Mouse (Mus musculus): ENCODE data around the gene Tmem131. TPM values are rescaled to one million over a fixed set of nuclear protein-coding genes. Genes with fewer than 3 reads are reported as not detected.

The Tmem131 gene
- total RNA-seq, 2 experiments from 2014 or later: 37.2 to 44.1 TPM

DNA sequence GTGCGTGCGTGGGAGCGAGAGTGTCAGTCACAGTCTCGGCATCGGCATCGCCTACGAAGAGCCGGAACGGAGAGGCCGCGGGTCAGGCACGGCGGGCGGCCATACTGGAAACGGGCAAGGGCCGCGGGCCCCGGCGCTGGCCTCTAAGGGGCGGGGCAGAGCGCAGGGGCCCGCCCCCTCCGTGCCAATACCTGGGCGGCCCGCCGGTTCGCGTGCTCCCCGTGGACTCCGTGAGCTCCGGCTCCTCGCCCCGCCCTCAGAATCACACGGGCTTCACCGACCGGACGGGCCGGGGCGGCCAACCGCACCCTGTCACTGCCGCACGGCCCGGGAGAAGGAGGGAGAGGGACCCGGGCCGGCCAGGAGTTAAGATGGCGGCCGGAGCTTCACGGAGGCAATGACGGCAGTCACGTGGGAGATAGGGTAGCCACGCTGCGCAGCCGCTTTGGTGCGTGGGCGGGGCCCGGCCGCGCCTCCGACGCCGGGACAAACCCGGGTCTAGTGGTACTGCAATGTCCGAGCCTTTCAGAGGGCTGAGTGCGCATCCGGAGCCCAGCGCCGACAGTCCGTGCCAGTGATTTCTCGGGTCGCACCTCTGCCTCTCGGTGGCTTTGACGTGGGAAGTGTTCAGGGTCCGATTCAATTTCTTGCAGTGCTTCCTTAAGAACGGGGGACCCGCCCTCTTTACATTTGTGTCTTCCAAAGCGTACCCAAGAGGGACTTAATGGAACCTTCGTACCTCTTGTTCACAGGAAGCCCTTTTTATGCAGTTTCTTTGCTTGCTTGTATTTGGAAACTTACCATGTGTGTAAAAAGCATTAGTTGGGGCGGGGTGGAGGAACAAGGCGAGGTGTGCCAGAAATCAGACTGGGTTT is 3.7 kb downstream of the Tmem131 start:
- peak; percentile 86 to 89 for DNase-seq (ENCODE audit: low spot score in 2 of 2)

- peak; percentile 52 for DNase-seq (ENCODE audit: low spot score in 2 of 2)
Measured at GRCm38 (mm10) chr1:36938801-36939286, 4.6 kb downstream of the Tmem131 start.

GRCm38 (mm10) chr1:36938348-36938747 is 5.1 kb downstream of the Tmem131 start:
- DNase-seq (ENCODE audit: low spot score in 2 of 2): no peak

- DNase-seq (ENCODE audit: low spot score in 2 of 2): no peak
Measured at GRCm38 (mm10) chr1:36937648-36938047, 5.8 kb downstream of the Tmem131 start.

GRCm38 (mm10) chr1:36937015-36937414 is 6.5 kb downstream of the Tmem131 start:
- DNase-seq (ENCODE audit: low spot score in 2 of 2): no peak

DNA sequence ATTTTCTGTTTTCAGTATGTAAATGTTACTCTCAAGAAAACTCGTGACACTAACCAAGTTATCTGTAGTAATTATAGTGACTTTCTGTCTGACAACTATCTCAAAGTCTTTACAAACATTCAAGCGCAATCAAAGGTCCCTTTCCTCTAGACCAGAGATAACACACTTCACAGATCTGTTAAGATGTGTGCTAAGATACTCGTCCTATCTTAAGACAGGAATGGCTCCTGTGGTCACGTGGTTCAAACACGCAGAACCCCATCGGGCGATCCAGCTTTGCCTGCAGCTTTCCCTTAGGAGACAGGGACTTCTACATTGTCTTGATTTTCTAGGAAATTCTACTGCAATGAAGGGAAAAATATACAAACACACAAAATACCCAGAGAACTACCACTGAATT is 6.9 kb downstream of the Tmem131 start:
- no peak for DNase-seq (ENCODE audit: low spot score in 2 of 2)

DNA sequence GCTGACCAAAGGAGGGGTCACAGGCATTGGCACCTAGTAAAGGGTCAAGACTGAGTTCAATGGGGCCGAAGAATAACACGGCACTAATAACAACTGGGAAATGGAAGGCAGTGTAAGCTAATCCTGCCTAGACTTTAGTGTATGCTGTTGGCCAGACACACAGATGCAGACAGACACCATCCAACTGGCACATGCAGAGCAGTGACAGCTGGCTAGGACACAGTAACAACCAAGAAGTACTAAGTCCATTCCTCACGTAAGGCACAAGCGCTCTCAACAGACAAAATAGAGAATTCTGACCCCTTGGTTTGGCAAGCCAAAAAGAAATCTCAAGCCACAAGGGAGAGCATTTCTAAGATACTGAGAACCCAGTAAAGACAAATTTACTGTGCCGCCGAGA is 8.7 kb downstream of the Tmem131 start:
- DNase-seq (ENCODE audit: low spot score in 2 of 2): no peak

DNA sequence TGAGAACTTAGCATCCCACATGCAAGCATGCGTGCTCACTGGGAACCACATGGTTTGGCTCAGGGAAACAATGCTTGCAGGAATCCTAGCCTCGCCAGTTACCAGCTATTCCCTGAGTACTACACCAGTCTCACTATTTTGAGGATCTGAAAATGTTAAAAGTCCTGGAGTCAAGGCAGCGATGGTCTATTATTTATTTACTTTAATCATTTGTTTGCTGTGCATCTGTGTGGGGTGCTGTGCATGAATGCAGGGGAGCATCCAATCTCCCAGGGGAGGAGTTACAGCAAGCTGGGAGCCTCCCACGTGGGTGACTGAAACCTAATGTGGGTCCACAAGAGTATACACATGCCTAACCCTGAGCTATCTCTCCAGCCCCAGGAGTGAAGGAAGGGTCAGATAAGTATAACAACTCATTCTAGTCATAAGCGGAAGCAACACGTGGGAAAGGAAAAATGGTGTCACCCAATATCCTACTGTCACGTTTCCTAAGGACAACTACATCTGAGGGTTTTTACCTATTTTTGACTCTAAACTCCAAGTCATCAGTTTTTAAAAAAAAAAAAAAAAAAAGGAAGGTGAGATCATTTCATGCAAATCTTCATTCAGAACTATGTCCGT is 9.4 kb downstream of the Tmem131 start:
- DNase-seq (ENCODE audit: low spot score in 2 of 2): no peak

DNA sequence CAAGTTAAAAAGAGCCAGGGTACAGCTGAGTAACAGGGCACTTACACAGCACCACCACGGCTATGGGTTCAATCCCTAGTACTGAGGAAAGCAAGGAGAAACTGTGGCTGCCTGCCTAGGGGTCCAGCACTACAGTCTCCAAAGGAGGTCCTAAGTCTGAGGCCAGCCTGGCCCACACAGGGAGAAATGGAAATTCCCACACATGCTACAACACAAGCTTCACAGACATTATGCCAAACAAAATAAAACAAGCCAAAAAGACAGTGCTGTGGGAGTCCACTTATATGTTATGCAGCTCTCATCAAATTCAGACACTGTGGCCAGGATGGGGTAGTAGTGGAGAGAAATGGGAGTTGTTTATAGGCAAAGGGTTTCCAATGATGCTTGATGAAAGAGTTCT is 11.2 kb downstream of the Tmem131 start:
- no peak for DNase-seq (ENCODE audit: low spot score in 2 of 2)

DNA sequence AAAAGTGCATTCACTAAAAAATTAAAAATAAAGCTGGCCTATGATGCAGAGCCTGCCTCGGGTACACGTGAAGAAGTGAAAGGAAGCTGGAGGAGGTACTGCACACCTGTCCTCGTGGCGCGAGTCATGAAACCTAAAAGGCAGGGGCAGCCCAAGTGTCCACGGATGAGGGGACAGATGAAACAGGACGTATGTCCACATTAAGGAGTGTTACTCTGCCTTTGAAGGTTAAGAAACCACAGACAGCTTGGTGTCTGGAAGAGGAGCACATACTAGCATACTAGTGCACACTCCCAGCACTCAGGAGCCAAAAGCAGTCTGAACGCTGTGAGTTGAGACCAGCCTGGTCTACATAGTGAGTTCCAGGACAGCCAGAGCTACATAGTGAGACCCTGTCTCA is 12.6 kb downstream of the Tmem131 start:
- DNase-seq (ENCODE audit: low spot score in 2 of 2): no peak

DNA sequence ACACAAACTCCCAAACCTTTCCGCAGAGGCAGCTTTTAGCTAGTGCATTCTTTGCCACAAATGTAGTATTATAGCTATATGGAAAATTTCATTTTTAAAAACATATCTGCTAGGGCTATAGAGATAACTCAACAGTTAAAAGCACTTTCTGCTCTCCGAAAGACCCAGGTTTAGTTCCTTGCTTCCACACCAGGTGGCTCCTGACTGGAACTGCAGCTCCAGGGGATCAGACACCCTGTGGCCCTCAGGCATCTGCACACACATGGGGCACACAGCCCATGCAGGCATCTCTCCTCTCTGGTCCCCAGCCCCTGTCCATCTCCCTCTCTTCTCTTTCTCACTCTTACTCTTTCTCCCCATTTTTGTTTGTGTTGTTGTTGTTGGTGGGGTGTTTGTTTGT is 13.5 kb downstream of the Tmem131 start:
- DNase-seq (ENCODE audit: low spot score in 2 of 2): no peak

- DNase-seq (ENCODE audit: low spot score in 2 of 2): no peak
Measured at GRCm38 (mm10) chr1:36928357-36929330, 14.8 kb downstream of the Tmem131 start.

DNA sequence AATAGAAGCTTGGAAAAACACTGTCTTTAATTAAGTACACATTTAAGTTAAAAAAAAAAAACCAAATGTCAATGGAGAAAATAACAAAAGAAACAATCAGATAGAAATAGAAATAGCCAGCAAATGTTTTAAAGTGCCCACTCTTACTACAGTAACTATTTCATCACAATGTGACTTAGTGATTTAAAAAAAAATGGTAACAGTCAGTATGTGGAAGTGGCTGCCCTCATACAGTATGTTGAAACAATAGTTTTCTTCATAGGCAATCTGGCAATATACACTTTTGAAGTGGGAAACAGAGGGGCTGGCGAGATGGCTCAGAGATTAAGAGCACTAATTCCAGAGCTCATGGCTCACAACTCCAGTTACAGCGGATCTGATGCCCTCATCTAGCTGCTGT is 15.9 kb downstream of the Tmem131 start:
- no peak for DNase-seq (ENCODE audit: low spot score in 2 of 2)

- no peak for DNase-seq (ENCODE audit: low spot score in 2 of 2)
Measured at GRCm38 (mm10) chr1:36926738-36927137, 16.7 kb downstream of the Tmem131 start.

- DNase-seq (ENCODE audit: low spot score in 2 of 2): no peak
Measured at GRCm38 (mm10) chr1:36926246-36926645, 17.2 kb downstream of the Tmem131 start.

GRCm38 (mm10) chr1:36925781-36926180 is 17.7 kb downstream of the Tmem131 start:
- DNase-seq (ENCODE audit: low spot score in 2 of 2): no peak

DNA sequence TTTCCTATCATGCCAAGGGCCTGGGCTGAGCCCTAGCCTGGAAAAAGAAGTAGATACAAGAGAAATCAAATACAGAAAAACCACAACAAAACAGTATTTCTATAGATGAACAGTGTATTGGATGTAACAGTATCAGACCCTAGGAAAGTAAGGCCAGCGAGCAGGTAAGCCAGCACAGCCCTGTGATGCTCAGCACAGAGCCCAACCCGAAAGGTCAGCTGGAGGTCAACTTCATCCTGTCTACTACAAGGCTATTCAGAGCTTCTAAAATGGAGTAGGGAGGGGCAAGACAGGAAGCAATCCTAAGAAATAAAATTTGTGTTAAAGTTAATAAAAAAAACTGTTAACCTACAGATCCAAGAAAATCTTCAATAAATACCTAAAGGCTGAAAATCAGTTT is 18.6 kb downstream of the Tmem131 start:
- no peak for DNase-seq (ENCODE audit: low spot score in 2 of 2)

DNA sequence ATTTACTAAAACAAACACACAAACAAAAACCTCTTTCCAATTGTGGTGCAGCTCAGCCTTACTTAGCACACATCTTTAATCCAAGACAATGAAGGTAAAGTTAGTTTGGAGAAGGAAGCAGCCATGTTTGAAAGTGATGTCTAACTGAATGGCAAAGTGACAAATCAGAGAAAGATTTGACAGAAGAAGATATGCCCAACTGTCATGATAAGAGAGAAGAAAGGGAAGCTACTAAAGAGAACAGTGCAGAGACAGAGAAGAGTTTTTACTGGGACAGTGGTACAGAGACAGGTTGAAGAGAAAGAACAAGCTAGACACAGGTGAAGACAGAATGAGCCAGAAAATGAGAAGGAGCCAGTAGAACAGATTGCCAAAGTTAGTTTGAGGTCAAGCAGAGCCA is 19.6 kb downstream of the Tmem131 start:
- DNase-seq (ENCODE audit: low spot score in 2 of 2): no peak

DNA sequence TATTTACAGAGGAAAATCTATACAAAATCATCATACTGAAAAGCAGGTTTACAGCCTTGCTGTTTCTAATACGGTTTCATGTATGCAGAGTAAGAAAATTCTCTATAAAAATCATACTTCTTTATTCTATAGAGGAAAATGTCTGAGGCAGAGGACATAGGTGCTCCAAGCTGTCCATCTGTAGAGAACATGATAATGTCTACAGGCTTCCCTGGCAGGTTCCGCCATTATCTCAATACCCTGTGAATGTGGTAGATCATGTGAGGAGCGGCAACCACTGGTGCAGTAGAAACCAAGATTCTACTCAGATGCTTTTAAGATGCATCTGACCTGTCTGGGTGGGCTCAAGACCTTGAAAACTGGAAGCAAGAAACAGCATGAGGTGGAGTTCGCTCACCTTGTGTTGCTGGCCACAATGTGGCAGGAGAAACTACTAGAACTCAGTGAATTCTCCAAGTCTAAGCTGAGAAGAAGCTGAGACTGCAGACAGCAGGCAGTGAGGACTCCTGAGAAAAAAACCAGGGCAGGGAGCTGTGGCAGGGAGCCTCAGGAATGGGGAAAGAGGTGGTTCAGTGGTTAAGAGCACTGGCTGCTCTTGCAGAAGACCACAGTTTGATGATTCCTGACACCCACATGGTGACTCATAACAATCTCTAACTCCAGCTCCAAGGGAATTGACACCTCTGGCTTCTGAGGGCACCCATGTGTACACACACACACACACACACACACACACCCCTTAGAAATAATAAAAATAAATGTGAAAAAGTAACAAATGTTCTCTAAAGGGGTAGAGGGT is 20.6 kb downstream of the Tmem131 start:
- DNase-seq (ENCODE audit: low spot score in 2 of 2): no peak

DNA sequence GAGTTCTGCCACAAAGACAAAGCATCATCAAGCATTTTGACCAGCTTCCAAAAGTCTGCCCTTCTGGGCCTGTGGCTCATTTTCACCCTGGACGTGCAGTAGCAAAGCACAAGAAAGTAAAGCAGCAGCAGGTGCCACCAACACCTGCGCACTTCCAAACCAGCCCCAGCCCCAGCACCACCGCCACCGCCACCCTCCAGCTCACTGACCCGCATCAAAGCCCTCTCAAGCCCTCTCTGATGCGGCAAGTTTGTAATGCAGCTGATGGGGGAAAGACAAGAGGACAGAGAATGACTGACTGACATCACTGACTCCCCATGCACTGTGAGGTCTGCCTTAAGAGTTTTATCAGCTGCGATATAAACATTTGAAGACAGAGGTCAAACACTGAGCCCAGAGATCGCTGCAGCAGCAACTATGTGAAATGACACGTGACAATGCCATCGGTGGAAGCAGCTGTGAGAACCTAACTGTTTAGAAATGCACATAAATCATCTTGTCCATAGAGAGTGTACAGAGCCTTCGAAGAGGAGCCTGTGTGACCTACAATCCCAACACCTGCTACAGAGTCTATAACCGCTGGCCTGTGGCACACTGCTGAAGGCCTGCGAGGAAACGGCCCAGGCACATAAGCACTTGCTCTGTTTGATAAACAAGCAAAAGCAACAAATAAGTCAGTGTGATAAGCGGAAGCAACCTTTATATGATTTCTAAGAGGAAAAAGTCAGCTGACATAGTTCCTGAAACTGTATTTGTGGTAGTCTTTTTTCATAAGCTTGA is 21.7 kb downstream of the Tmem131 start:
- no peak for DNase-seq (ENCODE audit: low spot score in 2 of 2)
